Mouse (Mus musculus) granulocyte monocyte progenitor cell, adult 5-6 weeks (primary cell): ENCODE results near the gene Sgms2. TPM values are rescaled to one million over a fixed set of nuclear protein-coding genes. Genes with fewer than 3 reads are reported as not detected.

ENCODE experiments used
- ATAC-seq: replicated peaks from 2 replicates; pipeline ENCODE4 v1.8.0; 2016; ENCODE audit warnings: mild to moderate bottlenecking, moderate TSS enrichment, inconsistent platforms; ENCODE audit not compliant: poor library complexity, severe bottlenecking
- total RNA-seq, 2 experiments: library from RNA; stranded (forward) in 1 of 2; stranded (reverse) in 1 of 2; fragments of 200-712, 200-1000 nt in 1 of 2; fragments of >200 nt in 1 of 2; fragmentation: Nextera tagmentation in 1 of 2; gene quantifications; 2 replicates each; pipeline ENCODE4 v1.2.3; 2014 to 2017

Gene Sgms2
- 35.8 and 38.3 TPM in 2 replicates for total RNA-seq (2014; fragmentation: Nextera tagmentation)
- 46.4 and 53.1 TPM in 2 replicates for total RNA-seq (2017)

- no peak for ATAC-seq
Measured at GRCm38 (mm10) chr3:131491361-131491925, at the start of gene Sgms2. TSS of gene Sgms2 (minus strand) at chr3:131491411.

- ATAC-seq = no peak
Measured at GRCm38 (mm10) chr3:131525229-131525628, 34.0 kb upstream of the Sgms2 start.

DNA sequence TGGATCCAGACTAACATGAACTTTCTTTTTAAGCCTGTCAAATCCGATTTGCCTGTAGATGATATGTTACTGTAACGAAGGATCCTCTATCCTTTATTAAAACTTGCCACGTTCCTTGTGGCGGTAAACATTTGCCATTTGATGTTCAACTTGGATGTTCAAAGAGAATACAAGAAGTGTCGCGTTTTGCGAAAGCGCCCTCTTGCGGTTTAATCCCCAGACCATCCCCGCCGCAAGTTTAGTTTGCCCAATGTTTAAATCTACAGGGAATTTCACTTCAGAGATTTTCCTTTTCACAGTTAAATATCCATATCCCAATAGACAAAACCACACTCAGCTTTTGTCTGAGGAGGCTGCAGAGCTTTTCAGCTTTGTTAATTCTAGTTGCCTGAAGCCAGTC is 33.6 kb upstream of the Sgms2 start:
- ATAC-seq = peak; percentile 47; the same call in 1 of the 2 replicates

DNA sequence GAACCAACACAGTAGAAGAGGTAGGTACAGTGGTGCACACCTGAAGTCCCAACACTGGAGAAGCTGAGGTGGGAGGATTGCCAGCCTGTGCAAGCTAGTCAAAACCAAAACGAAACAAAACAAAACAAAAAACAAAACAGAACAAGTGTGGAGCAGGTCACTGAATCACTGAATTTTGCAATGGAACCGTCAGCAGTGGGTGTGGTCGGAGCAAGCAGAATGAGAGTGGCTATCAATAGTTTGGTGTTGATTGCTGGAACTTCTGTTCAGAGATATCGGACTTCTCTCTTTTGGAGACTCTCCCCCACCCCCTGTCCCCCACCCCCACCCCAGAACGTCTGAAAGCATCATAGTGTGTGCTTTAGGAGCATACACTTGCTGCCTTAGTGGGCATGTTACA is 33.0 kb upstream of the Sgms2 start:
- ATAC-seq = peak; percentile 67

DNA sequence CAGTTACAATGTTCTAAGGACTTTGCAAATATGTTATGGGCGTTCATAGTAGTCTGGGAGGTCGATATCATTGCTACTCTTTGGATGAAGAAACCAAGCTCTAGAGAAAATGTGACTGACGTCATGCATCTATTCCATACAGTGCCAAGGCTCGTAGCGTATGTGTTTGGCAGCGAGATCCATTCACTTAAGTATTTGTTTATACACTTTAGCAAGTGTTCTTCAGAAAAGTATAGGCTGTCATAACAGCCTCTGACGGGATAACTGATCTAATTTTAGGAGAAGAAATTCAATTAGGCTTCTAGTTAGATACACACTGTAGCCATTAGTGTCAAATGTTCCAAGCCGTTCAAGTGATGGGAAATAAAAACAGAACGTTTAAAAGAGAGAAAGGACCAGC is 32.5 kb upstream of the Sgms2 start:
- ATAC-seq = no peak

DNA sequence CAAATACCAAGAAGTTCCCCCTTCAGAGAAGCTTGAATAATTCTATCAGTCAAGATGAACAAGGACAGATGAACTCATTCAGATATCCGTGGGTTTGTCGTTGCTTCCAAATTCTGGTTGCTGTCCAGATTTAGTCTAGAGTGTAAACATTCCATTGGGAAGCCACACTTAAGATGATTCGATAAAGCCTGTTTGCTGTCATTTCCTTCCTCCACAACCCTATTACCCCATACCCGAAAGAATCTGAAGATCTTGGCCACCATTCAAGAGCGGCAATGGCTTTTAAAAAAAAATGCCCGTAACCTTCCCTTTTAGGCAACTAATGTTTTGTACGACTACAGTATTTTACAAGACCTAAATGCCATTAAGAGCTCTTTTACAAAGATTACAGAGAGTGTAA is 31.0 kb upstream of the Sgms2 start:
- ATAC-seq = peak; percentile 78

GRCm38 (mm10) chr3:131521206-131521605 is 30.0 kb upstream of the Sgms2 start:
- ATAC-seq = no peak

DNA sequence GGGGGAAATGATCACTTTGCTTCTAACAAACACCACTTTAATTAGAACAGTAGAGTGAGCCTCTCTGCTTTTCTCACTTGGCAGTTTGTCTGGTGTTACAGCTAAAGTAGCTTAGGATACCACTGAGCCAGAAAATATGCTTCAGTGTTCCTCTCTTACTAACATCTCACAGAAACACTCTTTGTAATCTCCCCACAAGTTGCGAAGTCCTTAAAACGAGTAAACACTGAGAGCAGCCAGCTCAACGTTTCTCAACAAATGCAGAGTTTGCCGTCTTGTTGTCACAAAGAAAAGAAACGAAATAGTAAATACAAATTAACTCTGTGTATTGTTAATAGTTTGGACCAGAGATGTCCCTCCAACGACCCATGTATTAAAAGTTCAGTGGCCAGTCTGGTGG is 26.5 kb upstream of the Sgms2 start:
- no peak for ATAC-seq

- no peak for ATAC-seq
Measured at GRCm38 (mm10) chr3:131516332-131516999, 25.3 kb upstream of the Sgms2 start.

- ATAC-seq = peak; percentile 70
Measured at GRCm38 (mm10) chr3:131511616-131512015, 20.4 kb upstream of the Sgms2 start.

DNA sequence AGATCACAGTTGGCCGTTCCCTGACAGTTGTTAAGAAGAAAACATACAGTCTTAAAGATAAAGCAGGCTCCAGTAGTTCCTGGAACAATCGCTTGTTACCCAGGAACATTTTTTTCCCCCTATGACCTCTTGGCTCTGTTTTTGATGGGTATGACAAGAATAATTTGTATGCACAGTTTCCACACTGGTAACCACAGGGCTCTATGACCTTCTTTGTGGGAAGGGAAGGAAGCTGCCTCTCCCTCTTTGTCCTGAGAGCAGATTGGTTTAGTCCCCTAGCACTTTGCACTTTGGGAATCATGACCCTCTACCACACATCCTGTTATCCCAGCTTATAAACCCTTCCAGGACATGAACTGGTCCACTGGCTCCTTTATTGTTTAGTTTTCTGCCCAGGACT is 16.8 kb upstream of the Sgms2 start:
- no peak for ATAC-seq

DNA sequence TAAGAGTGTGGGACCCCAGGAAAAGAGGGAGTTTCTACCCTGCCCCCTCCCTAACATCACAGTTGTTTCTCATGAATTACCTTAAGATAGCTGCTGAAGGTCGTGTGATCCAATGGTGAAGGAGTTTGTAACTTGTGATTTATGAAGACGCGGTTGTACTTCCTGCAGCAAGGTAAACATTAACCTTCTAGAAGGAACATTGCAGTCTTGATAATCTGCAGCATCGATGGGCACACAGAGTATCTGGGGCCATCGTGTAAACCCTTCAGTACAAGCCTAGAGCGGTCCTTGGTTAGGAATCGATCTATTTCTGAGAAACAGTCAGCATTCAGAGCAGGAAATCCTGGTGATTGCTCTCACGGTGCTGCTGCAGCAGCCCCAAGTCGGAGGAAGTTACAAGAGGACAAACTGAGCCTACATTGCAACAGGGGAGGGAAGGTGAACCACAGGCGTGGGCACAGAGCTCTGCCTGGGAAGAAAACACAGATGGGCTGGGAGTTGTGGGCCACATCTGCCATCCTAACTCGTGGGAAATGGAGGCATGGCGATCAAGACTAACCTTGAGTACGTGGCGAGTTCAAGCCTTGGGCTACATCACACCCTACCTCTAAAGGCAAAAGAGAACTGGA is 13.5 kb upstream of the Sgms2 start:
- peak; percentile 98 for ATAC-seq

DNA sequence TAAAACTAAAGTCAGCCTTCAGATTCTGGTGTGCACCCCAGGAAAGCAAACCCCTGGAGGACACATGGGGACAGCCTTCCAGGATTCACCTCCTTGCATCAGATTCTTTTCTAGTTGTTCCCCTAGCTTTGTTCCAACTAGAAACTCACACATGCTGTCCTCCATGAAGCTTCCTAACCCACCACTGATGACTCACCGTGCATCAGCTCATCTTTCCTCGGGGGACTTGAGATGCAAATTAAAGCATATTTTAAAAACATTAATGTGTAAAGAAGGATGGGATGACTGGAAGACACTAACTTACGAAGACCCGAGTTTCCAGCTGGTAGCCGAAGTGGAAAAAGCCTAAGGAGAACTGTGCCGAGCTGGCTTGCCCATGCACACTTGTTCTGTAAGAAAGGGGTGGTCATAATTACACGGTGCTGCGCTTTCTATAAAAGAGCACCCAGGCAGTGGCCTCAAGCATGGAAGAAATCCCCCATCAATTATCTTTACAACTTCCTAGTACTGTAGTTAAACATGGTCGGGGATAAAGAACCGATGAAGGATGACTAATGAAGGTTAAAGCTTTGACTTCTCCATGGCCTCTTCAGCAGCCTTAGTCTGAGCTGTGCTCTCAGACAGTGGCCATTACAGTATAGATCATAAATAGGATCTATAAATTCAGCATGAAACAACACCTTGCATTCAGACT is 10.6 kb upstream of the Sgms2 start:
- no peak for ATAC-seq

DNA sequence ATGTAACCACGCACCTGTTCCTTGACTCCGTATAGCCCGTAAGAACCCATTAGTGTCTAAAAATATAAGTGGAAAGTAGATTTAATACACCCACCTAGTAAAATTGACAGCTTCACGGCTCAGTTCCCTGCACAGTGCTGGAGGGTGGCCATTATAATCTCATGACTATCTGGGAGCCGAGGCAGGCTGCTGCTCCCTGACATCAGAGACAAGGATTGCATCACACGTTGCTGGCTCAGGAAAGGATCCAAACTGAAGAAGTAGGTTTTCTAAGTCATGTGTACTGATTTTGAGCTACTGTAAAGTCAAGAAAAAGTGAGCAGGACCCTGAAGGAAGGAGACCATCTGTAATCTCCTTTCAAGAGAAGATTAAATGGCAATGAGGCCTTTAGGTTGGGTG is 8.4 kb upstream of the Sgms2 start:
- peak; percentile 43; the same call in 1 of the 2 replicates for ATAC-seq

DNA sequence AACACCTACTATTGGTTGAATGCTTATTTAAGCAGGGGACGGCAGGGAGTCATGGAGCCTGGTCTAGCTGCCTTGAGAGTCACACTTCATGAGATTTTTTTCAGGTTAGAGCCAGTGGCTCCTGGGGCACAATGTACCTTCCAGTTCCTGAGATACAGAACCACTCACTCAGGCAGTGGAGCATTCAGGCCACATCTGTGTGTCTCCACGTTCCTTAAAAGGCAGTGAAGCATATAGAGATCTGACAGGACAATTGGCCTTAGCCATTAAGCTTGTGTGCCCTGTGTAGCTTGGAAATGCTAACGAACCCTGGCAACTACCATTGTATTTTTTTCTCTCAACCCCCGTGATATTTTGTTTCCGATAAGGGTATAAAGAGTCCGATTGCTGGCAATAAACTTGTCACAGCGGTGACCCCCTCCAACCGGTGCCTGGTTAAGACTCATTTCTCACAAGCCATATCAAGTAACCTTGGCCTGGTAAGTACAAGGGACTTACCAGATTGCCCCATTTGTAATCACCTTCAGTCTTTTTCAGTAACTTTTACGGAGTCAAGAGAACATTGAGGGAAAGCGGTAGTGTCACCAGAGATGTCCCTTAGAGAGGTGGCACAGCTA is 5.4 kb upstream of the Sgms2 start:
- no peak for ATAC-seq

- ATAC-seq = no peak
Measured at GRCm38 (mm10) chr3:131495076-131495475, 3.9 kb upstream of the Sgms2 start.

DNA sequence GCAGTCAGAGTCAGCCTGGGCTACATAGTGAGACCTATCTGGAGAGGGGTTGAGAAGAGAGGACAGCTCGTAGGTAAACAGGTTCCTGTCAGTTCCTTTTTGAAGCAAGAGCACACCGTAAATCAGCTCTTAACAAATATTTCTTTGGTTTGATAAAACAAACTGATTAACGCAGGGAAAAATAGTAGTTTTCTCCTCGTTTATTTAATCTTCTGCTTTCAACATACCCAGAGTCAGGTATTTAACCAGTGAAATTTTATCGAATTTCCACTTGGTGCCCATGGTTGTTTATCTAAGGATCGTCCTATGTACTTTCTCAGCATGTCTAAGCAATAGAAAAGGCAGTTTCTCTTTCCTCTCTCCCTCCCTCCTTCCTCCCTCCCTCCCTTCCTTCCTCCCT is 2.0 kb upstream of the Sgms2 start:
- ATAC-seq = no peak

DNA sequence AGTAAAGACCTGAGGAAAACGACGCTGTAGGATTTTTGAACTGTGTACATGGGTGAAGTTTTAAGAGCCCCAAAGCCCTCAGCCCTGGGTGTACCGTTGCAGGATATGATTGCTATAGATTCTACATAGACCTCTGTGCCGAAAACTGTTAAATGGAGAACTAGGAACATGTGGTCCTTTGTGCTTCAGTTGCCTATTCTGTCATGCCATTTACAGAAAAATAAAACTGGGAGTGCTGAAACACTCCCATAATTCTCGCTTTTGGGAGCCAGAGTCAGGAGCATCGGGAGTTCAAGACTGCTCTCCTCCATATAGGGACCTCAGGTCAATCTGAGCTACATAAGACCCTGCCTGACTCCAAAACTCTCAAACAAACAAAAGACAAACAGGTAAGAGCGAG is 769 bp upstream of the Sgms2 start:
- ATAC-seq = no peak

DNA sequence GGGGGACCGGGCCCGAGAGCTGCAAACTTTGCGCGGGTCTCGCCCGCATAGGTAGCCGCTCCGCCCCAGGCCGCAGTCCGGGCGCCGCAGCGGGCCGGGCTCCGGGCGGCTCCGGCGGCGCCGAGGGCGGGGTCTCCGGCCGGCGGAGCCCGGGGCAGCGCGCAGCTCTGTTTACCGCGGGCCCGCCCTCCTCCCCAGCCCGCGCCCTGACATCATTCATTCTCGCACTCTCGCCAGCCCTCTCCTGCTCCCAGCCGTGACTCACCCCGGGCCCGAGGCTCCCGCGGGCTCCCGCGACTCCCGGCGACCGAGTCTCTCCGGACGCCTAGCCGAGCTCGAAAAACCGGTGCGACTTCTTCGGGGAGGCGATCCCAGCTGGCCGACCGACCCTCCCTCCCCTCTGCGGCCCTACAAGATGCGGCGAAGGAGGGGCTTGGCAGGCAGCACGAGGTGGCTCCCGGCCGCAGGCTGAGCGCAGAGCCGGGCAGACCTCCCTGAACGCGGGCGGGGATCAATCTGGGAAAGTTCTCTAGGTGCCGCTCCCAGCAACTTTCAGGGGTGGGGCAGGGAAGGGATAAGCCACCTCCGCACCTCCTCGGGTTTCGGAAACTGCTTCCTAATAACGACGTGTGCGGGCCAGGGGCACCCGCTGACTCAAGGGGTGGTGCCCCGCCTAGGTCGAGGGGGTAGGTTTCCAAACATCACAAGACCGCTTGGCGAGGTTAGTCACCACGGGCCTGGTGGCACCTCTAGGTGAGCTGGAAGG is 885 bp downstream of the Sgms2 start:
- ATAC-seq = peak; percentile 67

DNA sequence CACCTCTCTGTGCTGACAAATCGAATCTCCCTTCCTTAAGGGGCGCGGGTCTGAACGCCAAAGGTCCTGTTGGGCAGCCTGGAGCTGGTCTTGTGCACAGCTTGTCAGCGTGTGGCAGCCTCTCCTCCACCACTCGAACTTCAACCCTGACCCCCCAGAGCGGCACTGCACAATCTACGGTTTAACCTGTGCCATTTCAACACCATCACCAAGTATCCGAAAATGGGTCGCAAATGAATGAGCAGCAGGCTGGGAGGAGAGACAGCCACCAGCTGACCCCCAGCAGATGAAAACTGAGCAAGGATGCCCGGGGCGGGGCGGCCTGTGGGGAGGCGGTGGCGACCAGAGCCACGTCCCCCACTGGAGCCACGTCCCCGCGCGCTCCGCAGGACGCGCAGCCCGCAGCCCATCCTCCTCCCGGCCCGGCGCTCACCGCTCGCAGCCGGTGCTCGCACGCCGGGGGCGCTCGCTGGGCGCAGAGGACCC is 1.5 kb downstream of the Sgms2 start:
- peak; percentile 45 for ATAC-seq
